Mouse (Mus musculus): Measurements from ENCODE around the gene Slc45a3.

Slc45a3 gene

GRCm38 (mm10) chr1:131962606-131963084 lies at the start of gene Slc45a3:
TSS of gene Slc45a3 (plus strand) at chr1:131962967.
- in situ Hi-C loops (cut with MboI; ENCODE audit: low pct_unique_long_range_greater_than_20kb in 1 of 2, low sequenced_read_pairs in 2 of 2, unreplicated experiment in 1 of 2), result no loop called here

GRCm38 (mm10) chr1:131917634-131918033 lies 45.1 kb upstream of the Slc45a3 start:
- in situ Hi-C loops (cut with MboI; ENCODE audit: low pct_unique_long_range_greater_than_20kb in 1 of 2, low sequenced_read_pairs in 2 of 2, unreplicated experiment in 1 of 2), result no loop called here

- in situ Hi-C loops (cut with MboI; ENCODE audit: low pct_unique_long_range_greater_than_20kb in 1 of 2, low sequenced_read_pairs in 2 of 2, unreplicated experiment in 1 of 2), result no loop called here
These were observed 43.7 kb upstream of the Slc45a3 start for GRCm38 (mm10) chr1:131919052-131919451.

- in situ Hi-C loops (cut with MboI; ENCODE audit: low pct_unique_long_range_greater_than_20kb in 1 of 2, low sequenced_read_pairs in 2 of 2, unreplicated experiment in 1 of 2), result no loop called here
These were observed 40.7 kb upstream of the Slc45a3 start for GRCm38 (mm10) chr1:131922100-131922499.

GRCm38 (mm10) chr1:131933471-131933870 lies 29.3 kb upstream of the Slc45a3 start:
- in situ Hi-C loops (cut with MboI; ENCODE audit: low pct_unique_long_range_greater_than_20kb in 1 of 2, low sequenced_read_pairs in 2 of 2, unreplicated experiment in 1 of 2), result no loop called here

- in situ Hi-C loops (cut with MboI; ENCODE audit: low pct_unique_long_range_greater_than_20kb in 1 of 2, low sequenced_read_pairs in 2 of 2, unreplicated experiment in 1 of 2), result no loop called here
These were observed 25.0 kb upstream of the Slc45a3 start for GRCm38 (mm10) chr1:131937659-131938305.

GRCm38 (mm10) chr1:131938811-131939210 lies 24.0 kb upstream of the Slc45a3 start:
- in situ Hi-C loops (cut with MboI; ENCODE audit: low pct_unique_long_range_greater_than_20kb in 1 of 2, low sequenced_read_pairs in 2 of 2, unreplicated experiment in 1 of 2), result no loop called here

- in situ Hi-C loops (cut with MboI; ENCODE audit: low pct_unique_long_range_greater_than_20kb in 1 of 2, low sequenced_read_pairs in 2 of 2, unreplicated experiment in 1 of 2), result no loop called here
These were observed 22.0 kb upstream of the Slc45a3 start for GRCm38 (mm10) chr1:131940711-131941244.

GRCm38 (mm10) chr1:131941501-131941900 lies 21.3 kb upstream of the Slc45a3 start:
- in situ Hi-C loops (cut with MboI; ENCODE audit: low pct_unique_long_range_greater_than_20kb in 1 of 2, low sequenced_read_pairs in 2 of 2, unreplicated experiment in 1 of 2), result no loop called here

- in situ Hi-C loops (cut with MboI; ENCODE audit: low pct_unique_long_range_greater_than_20kb in 1 of 2, low sequenced_read_pairs in 2 of 2, unreplicated experiment in 1 of 2), result no loop called here
These were observed 19.9 kb upstream of the Slc45a3 start for GRCm38 (mm10) chr1:131942621-131943590.

GRCm38 (mm10) chr1:131945674-131946440 lies 16.9 kb upstream of the Slc45a3 start:
- in situ Hi-C loops (cut with MboI; ENCODE audit: low pct_unique_long_range_greater_than_20kb in 1 of 2, low sequenced_read_pairs in 2 of 2, unreplicated experiment in 1 of 2), result no loop called here

- in situ Hi-C loops (cut with MboI; ENCODE audit: low pct_unique_long_range_greater_than_20kb in 1 of 2, low sequenced_read_pairs in 2 of 2, unreplicated experiment in 1 of 2), result no loop called here
These were observed 16.1 kb upstream of the Slc45a3 start for GRCm38 (mm10) chr1:131946462-131947215.

- in situ Hi-C loops (cut with MboI; ENCODE audit: low pct_unique_long_range_greater_than_20kb in 1 of 2, low sequenced_read_pairs in 2 of 2, unreplicated experiment in 1 of 2), result no loop called here
These were observed 14.7 kb upstream of the Slc45a3 start for GRCm38 (mm10) chr1:131947997-131948525.

- in situ Hi-C loops (cut with MboI; ENCODE audit: low pct_unique_long_range_greater_than_20kb in 1 of 2, low sequenced_read_pairs in 2 of 2, unreplicated experiment in 1 of 2), result no loop called here
These were observed 8.4 kb upstream of the Slc45a3 start for GRCm38 (mm10) chr1:131954242-131954865.

- in situ Hi-C loops (cut with MboI; ENCODE audit: low pct_unique_long_range_greater_than_20kb in 1 of 2, low sequenced_read_pairs in 2 of 2, unreplicated experiment in 1 of 2), result no loop called here
These were observed 7.5 kb upstream of the Slc45a3 start for GRCm38 (mm10) chr1:131955131-131955757.

- in situ Hi-C loops (cut with MboI; ENCODE audit: low pct_unique_long_range_greater_than_20kb in 1 of 2, low sequenced_read_pairs in 2 of 2, unreplicated experiment in 1 of 2), result no loop called here
These were observed 5.4 kb upstream of the Slc45a3 start for GRCm38 (mm10) chr1:131957416-131957815.

GRCm38 (mm10) chr1:131961004-131961403 lies 1.8 kb upstream of the Slc45a3 start:
- in situ Hi-C loops (cut with MboI; ENCODE audit: low pct_unique_long_range_greater_than_20kb in 1 of 2, low sequenced_read_pairs in 2 of 2, unreplicated experiment in 1 of 2), result no loop called here

Measured in mouse embryonic stem cell (cell line).